In the genomic region with DNA sequence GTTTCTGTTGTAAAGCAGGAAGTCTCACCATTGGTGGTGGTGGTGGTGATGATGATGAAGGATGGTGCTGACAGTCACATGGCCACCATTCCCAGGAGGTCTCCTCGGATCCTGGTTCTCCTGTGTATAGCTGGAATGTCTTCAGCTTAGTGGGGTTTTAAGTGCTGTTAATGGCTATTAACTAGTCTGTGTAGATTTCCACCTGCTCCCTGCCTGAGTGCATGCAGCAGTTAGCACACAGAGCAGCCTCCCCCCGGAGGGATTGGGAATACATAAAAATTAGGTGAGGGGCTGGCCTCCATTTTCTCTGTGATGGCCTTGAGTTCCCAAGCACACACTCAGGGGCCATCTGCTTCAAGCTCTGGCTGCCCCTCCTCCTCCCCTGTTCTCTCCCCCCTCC, we compare ENCODE assay signal across 13 mouse cellular contexts.
"Had no signal": no experiment of that assay in that cellular context is flagged by ENCODE, and none has a peak within 500 bp of the region (broad histone marks: within the 10 kb centered on the region; RNA-seq: fewer than 3 reads in every experiment).

No protein-coding gene starts in this region.

- H3K36me3 ChIP-seq: limb, embryonic 12.5 days had no signal

- H3K4me2 ChIP-seq: limb, embryonic 12.5 days had no signal

- H3K27me3 ChIP-seq: limb, embryonic 12.5 days had no signal

- H3K27ac ChIP-seq: limb, embryonic 12.5 days; liver, embryonic 14.5 days had no signal

- ATAC-seq: inflammation-experienced regulatory T-cells, adult 6 months; intestine, postnatal 0 days had no signal

- H3K9ac ChIP-seq: limb, embryonic 12.5 days; liver, embryonic 14.5 days had no signal

- H3K4me3 ChIP-seq: limb, embryonic 12.5 days had no signal

- H3K9me3 ChIP-seq: limb, embryonic 12.5 days had no signal

- DNase-seq: kidney, adult 8-10 months; kidney, postnatal 25 days; layer of hippocampus, adult 9-11 months; layer of hippocampus, postnatal 36 days; lung, adult 18-20 months; right cerebral cortex, postnatal 4 days; spleen, adult 18-20 months; thymus, adult 18-20 months; thymus, postnatal 14 days had no signal
